Mouse (Mus musculus) testis, adult 2 months (tissue): Measurements from ENCODE around the gene Dmkn.

Experiments
- CTCF ChIP-seq: fragments of 200-500 bp; IDR thresholded peaks from 2 replicates; pipeline ENCODE4 v1.5.1; 2012; ENCODE audit warnings: low read depth, mild to moderate bottlenecking, inconsistent platforms, low read length, moderate library complexity; ENCODE audit not compliant: control insufficient read depth, insufficient read depth, insufficient replicate concordance
- POLR2A ChIP-seq: fragments of 200-500 bp; IDR thresholded peaks from 2 replicates; pipeline ENCODE4 v1.6.1; 2012; ENCODE audit warnings: low read depth, mild to moderate bottlenecking, inconsistent platforms, low read length, moderate library complexity; ENCODE audit not compliant: control insufficient read depth

DNA sequence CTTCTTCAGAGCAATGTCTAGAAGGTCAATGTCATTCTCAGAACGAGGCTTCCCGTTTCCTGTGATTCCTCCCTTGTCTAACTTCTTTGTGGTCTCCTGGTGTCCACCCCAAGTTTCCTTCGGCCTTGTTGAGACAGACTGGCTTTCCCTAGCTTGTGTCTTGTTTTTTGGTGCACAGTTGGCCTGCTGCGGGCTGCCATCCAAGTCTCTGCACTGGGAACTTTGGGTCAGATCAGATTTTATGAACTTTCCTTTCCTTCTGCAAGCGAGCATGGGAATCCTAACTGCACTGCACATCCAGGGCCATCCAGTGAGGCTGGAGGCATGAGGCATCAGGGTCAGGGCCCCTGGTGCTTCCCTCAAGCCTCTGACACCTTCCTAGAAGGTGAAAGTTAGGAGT, 58.0 kb downstream of the Dmkn start:
- TF ChIP-seq CTCF (no peak), POLR2A (no peak)
